25 mouse cellular contexts compared by ENCODE assay signal in the genomic region with DNA sequence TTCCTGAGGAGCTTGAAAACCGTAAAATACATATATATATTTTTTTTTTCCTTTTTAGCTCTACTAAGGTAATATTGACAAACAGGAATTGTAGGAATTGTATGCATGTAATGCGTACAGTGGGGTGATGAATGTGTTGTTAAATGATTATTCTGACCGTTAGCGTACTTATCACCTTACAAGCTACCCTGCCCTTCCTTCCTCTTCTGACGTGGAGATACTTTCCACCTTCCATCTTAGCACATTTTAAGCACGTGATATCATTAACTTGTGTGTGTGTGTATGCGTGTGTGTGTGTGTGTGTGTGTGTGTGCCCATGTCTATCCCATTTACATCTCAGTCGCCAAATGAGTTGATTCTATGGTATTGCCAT. TPM values are rescaled to one million over a fixed set of nuclear protein-coding genes. Genes with fewer than 3 reads are reported as not detected.
"Had no signal": no experiment of that assay in that cellular context is flagged by ENCODE, and none has a peak within 500 bp of the region (broad histone marks: within the 10 kb centered on the region; RNA-seq: fewer than 3 reads in every experiment).

No protein-coding gene starts in this region.

- DNase-seq: kidney, adult 11 months; kidney, adult 9 months; layer of hippocampus, postnatal 36 days; liver, postnatal 0 days; right cerebral cortex, adult 18-20 months; right cerebral cortex, postnatal 14 days; right cerebral cortex, postnatal 4 days; thymus, adult 2 months; thymus, postnatal 14 days; thymus, postnatal 4 days had no signal

- H3K4me3 ChIP-seq: intestine, embryonic 15.5 days; left cerebral cortex, adult 2 months; megakaryocyte, embryonic 14.5 days; neural tube, embryonic 12.5 days; neural tube, embryonic 15.5 days had no signal

- H3K36me3 ChIP-seq: intestine, embryonic 15.5 days; neural tube, embryonic 12.5 days; neural tube, embryonic 15.5 days had no signal

- H3K27ac ChIP-seq: intestine, embryonic 15.5 days; kidney, postnatal 0 days; layer of hippocampus, adult 2 months; left cerebral cortex, adult 2 months; liver, embryonic 14.5 days; macrophage; neural tube, embryonic 12.5 days; neural tube, embryonic 15.5 days; stomach, postnatal 0 days had no signal

- H3K9ac ChIP-seq: intestine, embryonic 15.5 days; liver, embryonic 14.5 days; liver, postnatal 0 days; neural tube, embryonic 12.5 days; neural tube, embryonic 15.5 days had no signal

- H3K27me3 ChIP-seq: intestine, embryonic 15.5 days; megakaryocyte, embryonic 14.5 days; neural tube, embryonic 12.5 days; neural tube, embryonic 15.5 days had no signal

- H3K9me3 ChIP-seq: intestine, embryonic 15.5 days; neural tube, embryonic 12.5 days; neural tube, embryonic 15.5 days had no signal

- H3K4me1 ChIP-seq: intestine, embryonic 15.5 days; megakaryocyte, embryonic 14.5 days had no signal

- H3K4me2 ChIP-seq: midbrain, embryonic 11.5 days; neural tube, embryonic 12.5 days had no signal

- ATAC-seq: intestine, embryonic 15.5 days; liver, postnatal 0 days had no signal

RNA-seq across cellular contexts. Expression of a gene that starts 45.5 kb away (rescaled TPM):
- total RNA-seq: layer of hippocampus, postnatal 36 days; liver, adult 2 months had no signal
- polyA plus RNA-seq: intestine, embryonic 15.5 days; kidney, postnatal 0 days; large intestine, adult 2 months; liver, adult 2 months; liver, embryonic 14.5 days; liver, postnatal 0 days; macrophage; midbrain, embryonic 11.5 days; midbrain, embryonic 14.5 days; neural tube, embryonic 12.5 days; stomach, embryonic 14.5 days; stomach, postnatal 0 days; thymus, adult 2 months had no signal
